11 mouse cellular contexts compared by ENCODE assay signal in the genomic region with DNA sequence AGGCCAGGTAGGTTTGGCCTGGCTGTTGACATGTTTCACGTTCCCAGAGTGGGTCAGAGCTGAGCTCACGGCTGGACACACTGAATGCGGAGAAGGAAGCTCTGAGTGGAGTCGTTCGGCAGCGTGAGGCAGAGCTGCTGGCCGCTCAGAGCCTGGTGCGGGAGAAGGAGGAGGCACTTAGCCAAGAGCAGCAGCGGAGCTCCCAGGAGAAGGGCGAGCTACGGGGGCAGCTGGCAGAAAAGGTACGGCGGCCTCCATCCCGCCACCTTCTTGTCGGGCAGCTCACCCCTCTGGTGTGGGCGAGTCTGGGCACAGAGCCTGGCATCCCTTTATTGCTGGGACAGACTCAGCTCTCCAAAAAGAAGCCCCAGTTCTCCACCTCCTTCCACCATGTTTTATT. TPM values are rescaled to one million over a fixed set of nuclear protein-coding genes. Genes with fewer than 3 reads are reported as not detected.
DNase-seq lines count a peak whose midpoint lies in the region; ATAC-seq and TF ChIP-seq lines count a peak whose summit lies in the region.
"Had no signal": no experiment of that assay in that cellular context is flagged by ENCODE, and none has a peak within 500 bp of the region (broad histone marks: within the 10 kb centered on the region; RNA-seq: fewer than 3 reads in every experiment).

No protein-coding gene starts in this region.

- no peak for ATAC-seq in cerebellum, adult (ENCODE audit: insufficient number of reproducible peaks, low FRiP score, low TSS enrichment)
- no peak for ATAC-seq in hindbrain, embryonic 15.5 days (ENCODE audit: low FRiP score, low read depth)

- 61% methylated on average over 16 of the region's 16 CpGs for WGBS in hindbrain, embryonic 15.5 days

- H3K36me3 ChIP-seq in ES-E14 (ENCODE audit: control insufficient read depth, insufficient read depth, low read length, poor library complexity, severe bottlenecking) = peaks cover 6% of the 10 kb centered on the region; the same call in 1 of the 2 replicates
- H3K36me3 ChIP-seq in hindbrain, embryonic 15.5 days = no peaks in the 10 kb centered on the region

- H3K9ac ChIP-seq in ES-E14 (ENCODE audit: insufficient read depth, low read depth, low read length, poor library complexity, severe bottlenecking) = no peak overlapping the region
- no peak overlapping the region for H3K9ac ChIP-seq in hindbrain, embryonic 15.5 days
- H3K9ac ChIP-seq: liver, embryonic 13.5 days had no signal

- no peaks in the 10 kb centered on the region for H3K9me3 ChIP-seq in ES-E14 (ENCODE audit: control insufficient read depth, insufficient read depth, low read depth, low read length)
- no peaks in the 10 kb centered on the region for H3K9me3 ChIP-seq in hindbrain, embryonic 15.5 days
- H3K9me3 ChIP-seq: liver, embryonic 13.5 days had no signal

- H3K27ac ChIP-seq in ES-E14 (ENCODE audit: insufficient read depth, low read depth, low read length, poor library complexity, severe bottlenecking) = no peak overlapping the region
- peak overlapping the region; percentile 53 for H3K27ac ChIP-seq in hindbrain, embryonic 15.5 days (replicated peaks)
- no peak overlapping the region for H3K27ac ChIP-seq in layer of hippocampus, adult 2 months
- H3K27ac ChIP-seq: liver, embryonic 13.5 days had no signal

- H3K27me3 ChIP-seq in hindbrain, embryonic 15.5 days = no peaks in the 10 kb centered on the region
- H3K27me3 ChIP-seq: liver, embryonic 13.5 days had no signal

- no peak overlapping the region for H3K4me2 ChIP-seq in hindbrain, embryonic 15.5 days
- H3K4me2 ChIP-seq: liver, embryonic 13.5 days had no signal

- peaks cover 0 to 23% of the 10 kb centered on the region in 2 experiments; a peak in 2 of 4 replicates for H3K4me1 ChIP-seq in ES-E14 (ENCODE audit: control insufficient read depth in 2 of 2, insufficient read depth in 2 of 2, low read length in 2 of 2, poor library complexity in 1 of 2)
- H3K4me1 ChIP-seq in hindbrain, embryonic 15.5 days (replicated peaks) = peaks cover 31% of the 10 kb centered on the region

- intact Hi-C loops in left cerebral cortex, postnatal 10 days (cut with DNase I) = no loop called here

- peak overlapping the region; percentile 26 to 46; a peak in 3 of 4 replicates for H3K4me3 ChIP-seq in ES-E14 (ENCODE audit: insufficient read depth in 1 of 2, low read depth in 1 of 2, low read length in 2 of 2, poor library complexity in 1 of 2, severe bottlenecking in 1 of 2)
- no peak overlapping the region for H3K4me3 ChIP-seq in hindbrain, embryonic 15.5 days
- H3K4me3 ChIP-seq in layer of hippocampus, adult 2 months = no peak overlapping the region
- H3K4me3 ChIP-seq: liver, embryonic 13.5 days had no signal

- DNase-seq in cerebellum, postnatal 36 days = peak; percentile 43 to 45
- DNase-seq in left cerebral cortex, adult 18-20 months (ENCODE audit: low spot score in 2 of 2) = peak; percentile 68 to 80
- DNase-seq in left cerebral cortex, postnatal 10 days (ENCODE audit: extremely low spot score in 1 of 2, low spot score in 2 of 2) = no peak
- no peak for DNase-seq in ES-E14 (ENCODE audit: low read depth, low spot score)
- DNase-seq in layer of hippocampus, adult 2 months (ENCODE audit: low spot score in 2 of 2) = no peak
- DNase-seq in heart, adult 18-20 months = no peak
- DNase-seq: kidney, adult 18-20 months; liver, embryonic 13.5 days; lung, postnatal 14 days had no signal

- TF ChIP-seq CTCF in layer of hippocampus, adult 2 months (conservative IDR thresholded peaks at IDR 0.05) = no peak

- in situ Hi-C loops in ES-E14 (cut with MboI; ENCODE audit: low sequenced_read_pairs in 2 of 2, unreplicated experiment in 2 of 2) = no loop called here

TF ChIP-seq in ES-E14, 5 proteins besides CTCF, POLR2A, EP300 and RAD21:
- TF ChIP-seq ZC3H11A (IDR thresholded peaks at IDR 0.05; ENCODE audit: borderline replicate concordance, low read depth, low read length) (no peak), MAFK (IDR thresholded peaks at IDR 0.05; ENCODE audit: insufficient read depth, low read depth, low read length) (no peak), CHD2 (IDR thresholded peaks at IDR 0.05; ENCODE audit: low read depth, low read length) (no peak), ZNF384 (IDR thresholded peaks at IDR 0.05; ENCODE audit: low read depth, low read length) (no peak), HCFC1 (IDR thresholded peaks at IDR 0.05; ENCODE audit: borderline replicate concordance, insufficient read depth, low read length) (no peak)

RNA-seq across cellular contexts. Expression of gene Hip1r, which starts 24.4 kb away (rescaled TPM):
- total RNA-seq in left cerebral cortex, adult 18-20 months (2021) = 10 to 100 TPM; 66.5 to 67.7 TPM
- 10 to 100 TPM; 82.4 to 93.4 TPM for total RNA-seq in left cerebral cortex, postnatal 10 days (2021)
- total RNA-seq in ES-E14 (2012; rRNA removed) = 9.7 and 20.8 TPM in 2 replicates
- polyA plus RNA-seq in hindbrain, embryonic 15.5 days (2015; fragmentation: Nextera tagmentation; extraction: Ambion mirVana) = 33.9 and 34.2 TPM in 2 replicates
- total RNA-seq in layer of hippocampus, adult 2 months (2021) = 10 to 100 TPM; 42.8 to 43.8 TPM
- 10 to 100 TPM; 11.1 to 11.3 TPM for total RNA-seq in heart, adult 18-20 months (2021)

RNA-seq across cellular contexts. Expression of gene Vps37b, which starts 34.3 kb away (rescaled TPM):
- 10 to 100 TPM; 43.2 to 50.5 TPM for total RNA-seq in left cerebral cortex, adult 18-20 months (2021)
- 10 to 100 TPM; 42.5 to 42.6 TPM for total RNA-seq in left cerebral cortex, postnatal 10 days (2021)
- total RNA-seq in ES-E14 (2012; rRNA removed) = 6.5 and 7.7 TPM in 2 replicates
- 75.5 and 82.4 TPM in 2 replicates for polyA plus RNA-seq in hindbrain, embryonic 15.5 days (2015; fragmentation: Nextera tagmentation; extraction: Ambion mirVana)
- 10 to 100 TPM; 36.8 to 42.2 TPM for total RNA-seq in layer of hippocampus, adult 2 months (2021)
- total RNA-seq in heart, adult 18-20 months (2021) = 10 to 100 TPM; 15.1 to 15.2 TPM

Comparison
In these comparisons a context has a peak if more than half of its experiments do, and no peak if none do; other contexts are left out.
1. DNase-seq: peak in cerebellum, postnatal 36 days (2 of 2) and left cerebral cortex, adult 18-20 months (2 of 2); none in left cerebral cortex, postnatal 10 days (0 of 2), ES-E14 (single experiment), layer of hippocampus, adult 2 months (0 of 2) and heart, adult 18-20 months (0 of 2).
2. H3K4me3 ChIP-seq: peak in ES-E14 (2 of 2); none in hindbrain, embryonic 15.5 days (single experiment) and layer of hippocampus, adult 2 months (single experiment).